Mouse (Mus musculus) ES-E14 (cell line): ENCODE results near the gene Gart.

ENCODE experiments used
- ZC3H11A ChIP-seq: IDR thresholded peaks from 2 replicates; pipeline ENCODE4 v1.6.1; 2012; ENCODE audit warnings: low read depth, mild to moderate bottlenecking, inconsistent platforms, low read length, borderline replicate concordance
- ZNF384 ChIP-seq: IDR thresholded peaks from 2 replicates; pipeline ENCODE4 v1.6.1; 2012; ENCODE audit warnings: low read depth, low read length, inconsistent platforms

GRCm38 (mm10) chr16:91587730-91588453, 58.9 kb downstream of the Gart start:
- TF ChIP-seq ZC3H11A (no peak), ZNF384 (no peak)
